Mouse (Mus musculus) ES-Bruce4 (cell line): ENCODE results near the gene Farsb. TPM values are rescaled to one million over a fixed set of nuclear protein-coding genes. Genes with fewer than 3 reads are reported as not detected.

Source experiments
- H3K27ac ChIP-seq: 2 replicates; pipeline ENCODE4 v1.5.1; 2012; ENCODE audit warnings: low read length, inconsistent platforms; ENCODE audit not compliant: insufficient read depth
- H3K27me3 ChIP-seq: 2 replicates; pipeline ENCODE4 v1.6.1; 2012; ENCODE audit warnings: mild to moderate bottlenecking, low read length, inconsistent platforms; ENCODE audit not compliant: control insufficient read depth, poor library complexity, insufficient read depth, severe bottlenecking
- H3K36me3 ChIP-seq: 2 replicates; pipeline ENCODE4 v1.6.1; 2012; ENCODE audit warnings: inconsistent platforms, mild to moderate bottlenecking, low read length, moderate library complexity; ENCODE audit not compliant: control insufficient read depth, poor library complexity, insufficient read depth, severe bottlenecking
- H3K4me1 ChIP-seq: one replicate; pipeline ENCODE4 v1.8.1; 2011; ENCODE audit warnings: low read length; ENCODE audit not compliant: control insufficient read depth, insufficient read depth
- H3K4me3 ChIP-seq: 2 replicates; pipeline ENCODE4 v1.5.1; 2011; ENCODE audit warnings: low read depth, mild to moderate bottlenecking, low read length
- H3K9ac ChIP-seq: 2 replicates; pipeline ENCODE4 v1.6.1; 2012; ENCODE audit warnings: low read depth, mild to moderate bottlenecking, inconsistent platforms; ENCODE audit not compliant: poor library complexity, severe bottlenecking
- H3K9me3 ChIP-seq: replicated peaks from 2 replicates; pipeline ENCODE4 v1.6.1; 2012; ENCODE audit warnings: mild to moderate bottlenecking, low read length, inconsistent platforms; ENCODE audit not compliant: control insufficient read depth, poor library complexity, insufficient read depth, severe bottlenecking
- CTCF ChIP-seq: IDR thresholded peaks from one replicate; pipeline ENCODE4 v1.8.1; 2011; ENCODE audit warnings: low read depth, low read length
- EP300 ChIP-seq: IDR thresholded peaks from 2 replicates; pipeline ENCODE4 v1.6.1; 2011; ENCODE audit warnings: low read depth, low read length; ENCODE audit not compliant: insufficient read depth
- POLR2A ChIP-seq: IDR thresholded peaks from one replicate; pipeline ENCODE4 v1.8.1; 2011; ENCODE audit warnings: low read length; ENCODE audit not compliant: insufficient read depth
- polyA plus RNA-seq: library from polyadenylated mRNA; stranded (reverse); fragments of >200 nt; gene quantifications from 2 replicates; pipeline ENCODE4 v1.2.4, GENCODE M21; 2011; ENCODE audit warnings: low read depth; ENCODE audit not compliant: missing spikeins, insufficient read depth, insufficient read length

The Farsb gene
- polyA plus RNA-seq, 1 experiment = 179 TPM

DNA sequence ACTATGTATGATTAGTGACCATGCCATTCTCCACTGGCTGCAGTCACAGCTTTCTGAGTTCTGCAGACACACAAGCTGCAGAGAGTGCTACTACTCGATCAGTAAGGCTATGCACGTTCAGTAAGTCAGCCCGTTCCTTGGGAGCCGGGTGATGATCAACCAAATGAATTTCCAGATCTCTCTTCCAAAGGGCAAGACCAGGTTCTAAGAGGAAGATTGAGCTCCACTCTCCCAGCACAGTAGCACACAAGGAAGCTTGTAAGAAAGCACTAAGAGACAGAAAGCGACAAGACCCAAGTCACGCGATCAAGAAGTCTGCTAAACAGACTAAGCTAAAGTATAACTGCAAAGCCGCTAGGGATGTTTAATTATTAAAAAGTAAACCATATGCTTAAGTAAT, 48.0 kb downstream of the Farsb start:
- H3K36me3 ChIP-seq = peaks cover 40% of the 10 kb centered on the region
- TF ChIP-seq POLR2A = no peak
- TF ChIP-seq CTCF = no peak
- TF ChIP-seq EP300 = no peak

GRCm38 (mm10) chr1:78437150-78437549, 51.5 kb downstream of the Farsb start:
- TF ChIP-seq CTCF (no peak), EP300 (no peak), POLR2A (no peak)
- Histone ChIP-seq H3K27ac (no peak overlapping the region), H3K9ac (no peak overlapping the region), H3K4me1 (no peaks in the 10 kb centered on the region), H3K9me3 (no peaks in the 10 kb centered on the region), H3K36me3 (peaks cover 25% of the 10 kb centered on the region), H3K27me3 (no peaks in the 10 kb centered on the region), H3K4me3 (no peak overlapping the region)

More for the DNA sequence above, 48.0 kb downstream of the Farsb start:
- Histone ChIP-seq H3K27ac (no peak overlapping the region), H3K9ac (no peak overlapping the region), H3K27me3 (no peaks in the 10 kb centered on the region), H3K9me3 (no peaks in the 10 kb centered on the region), H3K4me1 (no peaks in the 10 kb centered on the region), H3K4me3 (no peak overlapping the region)

DNA sequence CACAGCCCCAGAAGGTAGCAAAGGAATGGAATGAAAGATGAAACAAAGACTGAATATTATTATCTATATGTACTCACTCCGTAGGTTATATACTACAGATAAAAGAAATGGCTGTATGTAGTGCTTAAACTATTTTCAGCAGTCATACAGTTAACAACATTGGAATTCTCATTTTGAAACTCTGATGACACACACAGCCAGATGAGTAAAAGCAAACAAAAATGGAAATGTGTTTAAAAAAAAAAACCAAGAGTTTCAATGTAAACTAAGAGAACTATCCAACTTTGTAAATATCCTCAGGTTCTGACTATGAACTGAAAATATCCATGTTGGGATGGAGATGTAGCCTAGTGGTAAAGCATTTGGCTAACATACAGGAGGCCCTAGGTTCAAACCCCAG, 52.3 kb downstream of the Farsb start:
- Histone ChIP-seq H3K27me3 (no peaks in the 10 kb centered on the region), H3K4me3 (no peak overlapping the region), H3K4me1 (no peaks in the 10 kb centered on the region), H3K27ac (no peak overlapping the region), H3K9me3 (no peaks in the 10 kb centered on the region), H3K9ac (no peak overlapping the region), H3K36me3 (peaks cover 27% of the 10 kb centered on the region)
- TF ChIP-seq POLR2A (no peak), EP300 (no peak), CTCF (no peak)

DNA sequence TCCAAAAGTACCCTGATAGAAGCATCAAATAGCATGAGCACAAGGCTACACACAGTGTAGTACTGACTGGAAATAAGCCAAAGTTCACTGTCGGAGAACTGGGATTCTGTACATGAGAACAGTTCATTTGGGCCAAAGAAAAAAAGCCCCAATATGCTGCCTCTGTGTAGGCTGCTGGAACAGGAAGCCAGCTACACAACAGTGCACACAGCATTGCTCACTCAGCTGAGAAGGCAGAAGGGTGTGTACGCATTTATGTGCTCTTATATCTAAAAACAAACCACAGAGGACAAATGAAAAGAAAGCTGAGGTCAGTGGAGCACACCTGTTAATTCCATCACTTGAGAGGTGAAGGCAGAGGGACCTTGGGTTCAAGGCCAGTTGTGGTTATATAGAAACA, 52.7 kb downstream of the Farsb start:
- H3K27ac ChIP-seq = no peak overlapping the region

GRCm38 (mm10) chr1:78433472-78433871, 55.2 kb downstream of the Farsb start:
- Histone ChIP-seq H3K27ac (no peak overlapping the region), H3K36me3 (peaks cover 16% of the 10 kb centered on the region), H3K9me3 (no peaks in the 10 kb centered on the region), H3K27me3 (no peaks in the 10 kb centered on the region), H3K4me1 (no peaks in the 10 kb centered on the region), H3K9ac (no peak overlapping the region), H3K4me3 (no peak overlapping the region)
- no peak for TF ChIP-seq POLR2A
- TF ChIP-seq CTCF = no peak
- no peak for TF ChIP-seq EP300

More for the DNA sequence above, 52.7 kb downstream of the Farsb start:
- Histone ChIP-seq H3K36me3 (peaks cover 25% of the 10 kb centered on the region), H3K9me3 (no peaks in the 10 kb centered on the region), H3K4me3 (no peak overlapping the region), H3K4me1 (no peaks in the 10 kb centered on the region), H3K27me3 (no peaks in the 10 kb centered on the region), H3K9ac (no peak overlapping the region)
- TF ChIP-seq CTCF (no peak), EP300 (no peak), POLR2A (no peak)

DNA sequence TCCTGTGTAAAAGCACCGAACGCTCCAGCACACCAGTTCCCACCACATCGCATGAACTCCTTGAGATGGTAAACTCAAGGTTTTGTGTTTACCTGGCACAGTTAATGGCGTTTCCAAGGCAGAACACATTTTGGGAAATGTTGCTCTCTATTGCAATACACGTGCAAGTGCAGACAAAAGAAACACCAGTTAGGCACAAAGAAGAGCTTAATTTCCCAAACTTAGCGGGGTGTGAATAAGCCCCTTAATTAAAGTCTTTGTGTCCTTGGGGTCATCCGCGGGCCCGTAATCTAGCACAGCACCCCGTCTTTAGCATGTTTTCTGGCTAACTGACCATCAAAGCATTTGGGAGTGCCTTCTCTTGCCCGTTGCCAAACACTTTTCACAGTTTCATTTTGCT, 59.8 kb downstream of the Farsb start:
- Histone ChIP-seq H3K27me3 (no peaks in the 10 kb centered on the region), H3K9ac (no peak overlapping the region), H3K27ac (no peak overlapping the region), H3K4me3 (no peak overlapping the region), H3K9me3 (no peaks in the 10 kb centered on the region), H3K36me3 (peaks cover 23% of the 10 kb centered on the region), H3K4me1 (no peaks in the 10 kb centered on the region)
- TF ChIP-seq EP300 (no peak), CTCF (no peak), POLR2A (no peak)
